Mouse (Mus musculus) layer of hippocampus, adult 9-10 months (tissue): Measurements from ENCODE around the gene Tmem169.
A peak's percentile ranks its signal among the peaks of the same experiment; 100 is the strongest.
"Not testable (repeated sequence)": the region's sequence is repeated elsewhere in the genome, so short reads cannot be mapped to it uniquely, and the experiment has no call there.

Source experiments
- DNase-seq: peaks from one replicate; pipeline ENCODE4 v3.0.0; 2022; ENCODE audit warnings: low spot score

Tmem169 gene

GRCm38 (mm10) chr1:72283992-72284485, at the start of gene Tmem169, which contains the start of gene Pecr:
Gene Tmem169, plus strand, starts transcription at chr1:72284369.
Gene Pecr, minus strand, starts transcription at chr1:72284314.
- DNase-seq: peak; percentile 84

GRCm38 (mm10) chr1:72236363-72237006, 47.7 kb upstream of the Tmem169 start:
- DNase-seq: not testable (repeated sequence)

DNA sequence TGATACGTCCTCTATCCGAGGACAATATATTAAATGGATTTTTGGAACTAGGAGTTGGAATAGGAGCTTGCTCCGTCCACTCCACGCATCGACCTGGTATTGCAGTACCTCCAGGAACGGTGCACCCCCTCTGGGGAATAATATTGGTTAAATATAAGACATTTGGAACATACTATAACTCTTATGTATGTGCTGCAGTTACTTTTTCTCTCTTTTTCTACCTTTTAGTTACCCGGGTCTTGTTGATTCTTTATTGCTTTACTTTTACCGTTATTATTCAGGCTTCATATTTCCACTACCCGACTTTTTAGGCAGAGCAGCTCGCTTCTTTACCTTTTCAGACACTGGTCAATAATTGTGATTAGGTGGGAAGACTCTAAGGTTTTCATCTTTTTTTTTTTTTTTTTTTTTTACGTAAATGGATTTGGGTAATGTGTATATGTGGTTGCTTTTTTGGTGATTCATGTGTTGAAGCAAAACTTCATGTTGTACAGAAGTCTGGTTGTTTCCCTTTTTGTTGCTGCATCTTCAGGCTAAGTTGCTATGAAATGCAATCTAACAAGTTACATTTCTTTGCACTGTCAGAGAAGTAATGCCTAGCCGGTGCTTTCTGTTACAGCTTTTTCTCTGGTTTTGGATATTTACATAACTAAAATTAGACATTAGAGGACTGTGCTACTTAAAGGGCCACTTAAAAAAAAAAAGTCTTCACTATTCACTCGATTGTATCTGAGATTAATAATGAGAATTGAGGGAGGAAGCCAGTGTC, 47.0 kb upstream of the Tmem169 start:
- DNase-seq: no peak

GRCm38 (mm10) chr1:72238016-72238580, 46.1 kb upstream of the Tmem169 start:
- DNase-seq: no peak

GRCm38 (mm10) chr1:72239113-72239512, 45.1 kb upstream of the Tmem169 start:
- DNase-seq: not testable (repeated sequence)

GRCm38 (mm10) chr1:72242581-72243143, 41.5 kb upstream of the Tmem169 start:
- no peak for DNase-seq

GRCm38 (mm10) chr1:72243656-72244316, 40.4 kb upstream of the Tmem169 start:
- peak; percentile 94 for DNase-seq

DNA sequence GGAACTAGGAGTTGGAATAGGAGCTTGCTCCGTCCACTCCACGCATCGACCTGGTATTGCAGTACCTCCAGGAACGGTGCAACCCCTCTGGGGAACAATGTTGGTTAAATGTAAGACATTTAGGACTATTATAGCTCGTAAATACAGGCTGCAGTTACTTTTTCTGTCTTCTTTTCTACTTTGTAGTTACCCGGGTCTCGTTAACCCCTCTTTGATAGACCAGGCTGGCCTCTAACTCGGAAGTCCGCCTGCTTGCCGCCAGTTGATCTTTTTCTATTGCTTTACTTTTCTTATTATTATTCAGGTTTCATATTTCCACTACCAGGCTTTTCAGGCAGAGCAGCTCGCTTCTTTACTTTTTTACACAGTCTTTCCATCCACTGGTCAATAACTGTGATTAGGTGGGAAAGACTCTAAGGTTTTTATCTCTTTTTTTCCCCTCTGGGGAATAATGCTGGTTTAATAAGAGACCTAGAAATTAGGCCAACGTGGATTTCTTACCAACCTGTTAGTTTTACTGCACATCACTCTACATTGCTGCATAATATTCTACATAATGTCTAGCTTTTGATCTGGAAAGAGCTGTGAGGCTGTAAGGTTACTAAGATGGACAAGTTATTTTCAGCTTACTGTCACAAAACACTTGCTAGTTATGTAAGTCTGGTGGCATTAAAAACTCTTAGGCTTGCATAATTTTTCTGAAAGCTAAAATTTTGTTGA, 39.7 kb upstream of the Tmem169 start:
- DNase-seq: no peak

DNA sequence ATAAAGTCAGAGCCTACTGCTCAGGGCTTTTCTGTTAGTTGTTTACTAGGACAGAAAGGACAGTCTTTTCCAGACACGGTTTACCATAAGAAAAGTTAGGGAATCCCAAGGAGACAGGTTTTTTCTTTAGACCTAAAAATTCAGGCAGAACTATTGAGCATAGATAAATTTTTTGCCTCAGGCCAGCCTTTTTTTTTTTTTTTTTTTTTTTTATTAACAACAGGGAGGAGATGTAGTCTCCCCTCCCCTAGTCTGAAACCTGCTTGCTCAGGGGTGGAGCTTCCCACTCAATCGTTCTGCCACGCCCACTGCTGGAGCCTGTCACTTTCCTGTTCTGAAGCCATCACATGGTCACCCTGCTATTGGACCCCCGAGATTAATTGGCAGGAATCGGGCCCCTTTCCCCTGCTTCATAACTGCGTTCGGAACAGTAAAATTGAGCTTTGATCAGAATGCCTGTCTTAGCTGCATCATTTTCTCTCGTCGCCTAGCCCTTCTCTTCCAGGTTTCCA, 35.9 kb upstream of the Tmem169 start:
- not testable (repeated sequence) for DNase-seq

DNA sequence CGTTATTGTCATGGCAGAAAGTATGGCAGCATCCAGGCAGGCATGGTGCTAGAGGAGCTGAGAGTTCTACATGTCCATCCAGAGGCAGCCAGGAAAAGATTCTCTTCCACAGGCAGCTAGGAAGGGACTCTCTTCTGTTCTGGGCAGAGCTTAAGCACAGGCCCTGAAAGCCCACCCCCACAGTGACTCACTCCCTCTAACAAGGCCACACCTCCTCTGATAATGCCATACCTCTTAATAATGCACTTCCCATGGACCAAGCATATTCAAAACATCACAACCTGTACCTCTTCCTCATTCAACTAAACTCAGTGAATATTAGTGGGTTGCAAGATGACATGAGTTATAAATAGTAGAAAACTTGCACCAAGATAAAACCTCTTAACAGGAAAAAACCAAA, 32.4 kb upstream of the Tmem169 start:
- DNase-seq: no peak

- no peak for DNase-seq
Observed at GRCm38 (mm10) chr1:72253881-72254491, 30.2 kb upstream of the Tmem169 start.

DNA sequence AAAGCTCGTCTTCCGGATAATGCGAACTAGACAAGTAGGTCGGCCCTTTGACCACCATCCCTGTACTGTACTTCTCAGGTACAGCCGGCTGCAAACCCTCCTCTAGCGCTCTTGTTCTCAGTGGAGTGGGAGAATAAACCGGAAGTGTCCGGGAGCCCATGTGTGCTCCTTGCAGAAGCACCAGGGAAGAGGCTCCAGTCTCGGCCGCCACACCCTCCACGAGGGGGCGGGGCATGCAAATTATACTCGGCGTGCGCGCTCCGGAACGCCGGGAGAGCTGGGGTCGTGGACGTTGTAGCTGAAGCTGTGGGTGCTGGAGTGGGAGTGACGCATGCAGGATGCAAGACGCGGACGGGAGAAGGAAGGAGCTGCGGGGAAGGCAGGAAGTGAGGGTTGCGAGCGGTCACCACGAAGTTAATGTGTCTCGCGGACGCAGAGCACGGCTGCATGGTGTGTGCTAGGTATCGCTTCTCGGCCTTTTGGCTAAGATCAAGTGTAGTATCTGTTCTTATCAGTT, 29.6 kb upstream of the Tmem169 start:
- peak; percentile 49 for DNase-seq

DNA sequence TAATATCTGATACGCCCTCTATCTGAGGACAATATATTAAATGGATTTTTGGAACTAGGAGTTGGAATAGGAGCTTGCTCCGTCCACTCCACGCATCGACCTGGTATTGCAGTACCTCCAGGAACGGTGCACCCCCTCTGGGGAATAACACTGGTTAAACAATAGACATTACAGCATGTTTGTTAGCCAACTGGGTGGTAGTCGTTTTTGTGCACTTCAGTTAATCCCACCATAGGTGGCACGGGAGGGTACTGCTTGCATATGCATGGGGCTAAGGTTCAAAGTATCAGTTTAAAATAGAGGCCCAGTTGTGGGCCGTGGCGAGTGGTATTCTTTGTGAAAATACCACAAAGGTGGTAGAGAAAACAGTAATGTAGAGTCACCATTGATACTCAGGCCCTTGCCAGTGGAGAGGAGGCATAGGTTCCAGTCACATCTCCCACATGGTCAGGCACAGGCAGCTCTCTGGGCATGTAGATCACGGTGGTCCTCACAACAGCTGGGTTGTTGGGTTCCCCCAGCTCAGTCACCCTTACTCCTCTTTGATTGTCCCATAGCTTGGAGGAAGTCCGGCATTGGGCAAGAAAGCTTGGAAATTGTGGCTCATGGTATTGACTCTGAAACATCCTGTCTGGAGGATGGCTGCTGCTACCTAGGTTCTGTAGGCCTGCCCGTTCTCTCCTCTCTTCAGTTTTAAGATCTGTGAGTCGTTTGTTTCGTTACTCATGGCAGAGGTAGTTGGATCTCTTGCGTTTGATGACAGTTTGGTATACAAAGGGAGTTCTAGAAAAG, 28.9 kb upstream of the Tmem169 start:
- no peak for DNase-seq

DNA sequence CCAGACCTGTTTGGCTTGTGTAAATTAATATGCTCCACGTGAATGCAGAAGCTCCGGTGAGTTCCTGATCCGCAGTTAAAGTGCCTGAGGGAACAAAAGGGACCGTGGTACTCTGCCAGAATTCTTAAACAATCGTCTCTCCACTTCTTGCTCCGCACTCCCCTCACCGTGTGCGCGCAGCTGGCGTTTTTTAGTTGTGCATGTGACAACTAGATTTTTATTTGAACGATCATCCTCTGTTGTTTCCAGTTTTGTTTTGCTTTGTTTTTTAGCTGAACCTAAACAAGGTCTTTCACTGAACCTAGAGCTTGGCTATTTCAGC, 28.4 kb upstream of the Tmem169 start:
- DNase-seq: no peak

- no peak for DNase-seq
Observed at GRCm38 (mm10) chr1:72256381-72257256, 27.6 kb upstream of the Tmem169 start.

- no peak for DNase-seq
Observed at GRCm38 (mm10) chr1:72263099-72263498, 21.1 kb upstream of the Tmem169 start.

GRCm38 (mm10) chr1:72278085-72278484, 6.1 kb upstream of the Tmem169 start:
- DNase-seq: no peak

GRCm38 (mm10) chr1:72282604-72283003, 1.6 kb upstream of the Tmem169 start:
- no peak for DNase-seq

- peak; percentile 17 for DNase-seq
Observed at GRCm38 (mm10) chr1:72284539-72284938, 370 bp downstream of the Tmem169 start.
